Mouse (Mus musculus) heart, adult 2 months (tissue): Measurements from ENCODE around the gene Vps26a.

Source experiments
- CTCF ChIP-seq: fragments of 200-600 bp; IDR thresholded peaks from 2 replicates; pipeline ENCODE4 v1.8.1; 2022; ENCODE audit warnings: antibody characterized with exemption, mild to moderate bottlenecking, moderate library complexity
- EP300 ChIP-seq: fragments of 200-500 bp; IDR thresholded peaks from 2 replicates; pipeline ENCODE4 v1.6.1; 2011; ENCODE audit warnings: low read depth, low read length, control low read depth; ENCODE audit not compliant: insufficient read depth
- POLR2A ChIP-seq: fragments of 200-500 bp; IDR thresholded peaks from 2 replicates; pipeline ENCODE4 v1.6.1; 2011; ENCODE audit warnings: mild to moderate bottlenecking, low read depth, low read length, control low read depth; ENCODE audit not compliant: insufficient read depth

- TF ChIP-seq CTCF: no peak
- TF ChIP-seq EP300: no peak
- TF ChIP-seq POLR2A: peak; percentile 96
These were observed 21.1 kb upstream of the Vps26a start for GRCm38 (mm10) chr10:62507591-62508308.
